Mouse (Mus musculus) spleen, postnatal 4 days (tissue): ENCODE results near the gene Glrx5.

ENCODE experiments used
- DNase-seq, 2 experiments: peaks; one replicate each; pipeline ENCODE4 v3.0.0; 2022; ENCODE audit warnings: low spot score in 2 of 2

Glrx5 gene

GRCm38 (mm10) chr12:105003715-105004114, 28.8 kb upstream of the Glrx5 start:
- no peak for DNase-seq

GRCm38 (mm10) chr12:105004956-105005714, 27.4 kb upstream of the Glrx5 start:
- no peak for DNase-seq

DNA sequence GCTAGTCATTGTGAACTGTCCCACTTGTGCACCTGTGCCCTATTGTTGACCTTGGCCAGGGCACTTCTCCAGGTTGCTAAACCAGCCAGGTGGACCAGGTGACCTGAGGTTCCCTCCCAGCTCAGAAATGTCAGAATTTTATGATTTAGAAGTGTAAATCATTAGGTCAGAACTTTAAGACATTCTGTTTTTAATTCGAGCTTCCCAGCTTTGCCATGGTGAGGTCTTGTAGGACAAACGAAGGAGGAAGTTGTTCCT, 26.8 kb upstream of the Glrx5 start:
- no peak for DNase-seq

GRCm38 (mm10) chr12:105008150-105008549, 24.3 kb upstream of the Glrx5 start:
- no peak for DNase-seq

- DNase-seq: peak; percentile 59 to 76
Measured at GRCm38 (mm10) chr12:105008752-105009178, 23.7 kb upstream of the Glrx5 start.

DNA sequence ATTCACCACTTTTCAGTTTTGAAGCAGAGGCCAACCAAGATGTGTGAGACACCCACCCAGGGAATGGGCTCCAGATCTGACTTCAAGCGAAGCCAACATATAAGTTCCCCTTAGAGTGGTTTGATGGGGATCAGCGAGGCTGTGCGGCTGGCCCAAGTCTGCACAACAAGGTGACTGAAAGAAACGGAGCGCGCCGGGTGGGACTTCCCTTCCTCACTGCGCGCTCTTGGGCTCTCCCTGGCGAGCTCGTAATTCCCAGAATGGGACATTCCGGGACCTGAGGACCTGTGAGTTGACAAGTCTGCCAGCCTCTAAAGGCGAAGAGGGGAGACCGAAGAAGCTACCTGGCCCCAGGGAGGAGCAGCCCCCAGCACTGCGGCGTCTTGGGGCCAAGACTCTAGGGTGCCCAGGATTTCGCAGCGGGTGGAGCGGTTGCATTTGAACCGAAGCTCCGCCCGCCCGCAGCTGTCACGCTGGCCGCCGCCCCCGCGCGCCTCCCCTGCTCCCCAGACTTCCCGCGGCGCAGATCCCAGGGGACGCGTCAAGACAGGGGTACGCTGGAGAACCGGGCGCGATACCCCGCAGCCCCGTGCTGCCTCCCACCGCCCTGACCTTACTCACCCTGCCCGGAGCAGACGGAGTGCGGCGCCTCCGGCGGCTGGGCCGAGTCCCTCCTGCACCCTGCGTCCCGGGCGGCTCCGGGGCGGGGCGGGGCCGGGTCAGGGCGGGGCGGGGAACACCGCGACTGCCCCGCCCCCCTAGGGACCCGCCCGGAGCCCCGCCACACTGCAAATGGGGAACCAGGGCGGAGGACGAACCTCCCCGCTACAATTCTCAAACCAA, 22.9 kb upstream of the Glrx5 start, which contains the start of gene Syne3:
Gene Syne3 (minus strand): TSS at position 440 of the 843 bp plus-strand sequence.
- peak; percentile 87 to 94 for DNase-seq

DNA sequence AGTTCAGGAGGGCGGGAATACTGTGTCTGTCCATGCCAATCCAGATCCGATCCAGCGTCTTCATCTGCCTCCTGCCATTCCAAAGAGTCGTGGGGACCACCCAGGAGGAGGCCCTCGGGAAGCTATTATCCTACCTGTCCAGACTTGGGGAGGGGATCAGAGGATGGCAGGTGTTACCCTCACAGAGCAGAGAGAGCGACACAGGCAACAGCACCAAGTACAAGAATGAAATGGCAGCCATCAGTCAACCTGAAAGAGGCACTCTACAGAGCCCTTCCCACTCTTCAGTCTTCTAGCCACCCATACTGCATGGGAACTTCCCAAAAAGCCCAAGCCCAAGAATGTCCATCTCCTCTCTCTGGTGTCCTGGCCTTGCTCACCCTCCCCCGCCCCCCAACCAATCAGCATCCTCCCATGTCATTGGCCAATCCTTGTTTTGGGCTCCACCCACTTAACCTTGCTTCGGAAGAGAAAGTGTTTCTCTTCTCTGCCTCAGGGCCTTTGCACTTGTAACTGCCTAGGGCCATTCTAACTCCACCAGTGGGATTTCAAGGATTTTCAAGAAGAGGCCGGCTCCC, 22.2 kb upstream of the Glrx5 start:
- DNase-seq: no peak

- no peak for DNase-seq
Measured at GRCm38 (mm10) chr12:105011589-105011988, 20.9 kb upstream of the Glrx5 start.

- no peak for DNase-seq
Measured at GRCm38 (mm10) chr12:105012314-105012713, 20.2 kb upstream of the Glrx5 start.

GRCm38 (mm10) chr12:105013065-105013464, 19.4 kb upstream of the Glrx5 start:
- DNase-seq: peak; percentile 66 to 78

- no peak for DNase-seq
Measured at GRCm38 (mm10) chr12:105016199-105016598, 16.3 kb upstream of the Glrx5 start.

DNA sequence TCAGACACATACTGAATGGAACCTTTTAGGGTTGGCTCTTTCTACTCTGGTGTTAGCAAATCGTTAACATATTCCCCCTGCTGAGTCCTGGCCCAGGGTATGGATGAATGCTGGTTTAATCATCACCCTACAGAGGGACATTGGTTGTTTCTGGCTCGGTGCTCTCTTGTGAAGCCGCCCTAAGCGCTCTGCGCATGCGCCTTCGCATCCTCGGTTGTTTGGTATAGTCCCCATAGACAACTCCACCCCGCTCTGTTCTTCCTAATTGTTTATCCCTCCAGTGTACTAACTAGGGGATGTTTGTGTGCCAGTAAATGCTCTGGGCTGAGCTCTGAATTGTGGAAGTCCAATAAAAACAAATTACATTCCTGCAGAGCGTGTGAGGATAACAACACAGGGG, 15.8 kb upstream of the Glrx5 start:
- no peak for DNase-seq

- peak; percentile 79 to 84 for DNase-seq
Measured at GRCm38 (mm10) chr12:105019359-105020219, 12.9 kb upstream of the Glrx5 start.

GRCm38 (mm10) chr12:105021441-105022069, 10.9 kb upstream of the Glrx5 start:
- no peak for DNase-seq

- DNase-seq: no peak
Measured at GRCm38 (mm10) chr12:105022141-105022540, 10.3 kb upstream of the Glrx5 start.

DNA sequence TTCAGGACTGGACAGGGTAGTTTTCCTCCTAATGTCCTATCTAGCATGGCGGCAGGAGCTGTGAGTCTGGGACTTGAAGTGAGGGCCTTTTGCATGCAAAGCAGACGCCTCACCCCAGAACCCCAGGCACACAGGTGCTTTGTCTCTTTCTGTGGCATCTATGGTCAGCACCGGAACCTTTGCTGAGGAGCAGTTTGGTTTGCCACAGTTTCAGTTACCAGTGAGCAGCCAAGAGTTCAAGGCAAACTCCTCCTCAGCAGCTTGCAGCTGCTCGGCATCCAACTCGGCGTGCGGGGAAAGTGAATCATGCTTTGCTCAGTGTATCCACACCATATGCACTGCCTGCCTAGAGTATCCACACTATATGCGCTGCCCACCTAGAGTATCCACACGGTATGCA, 9.7 kb upstream of the Glrx5 start:
- no peak for DNase-seq

- DNase-seq: peak; percentile 82 to 90
Measured at GRCm38 (mm10) chr12:105025271-105025946, 7.1 kb upstream of the Glrx5 start.

DNA sequence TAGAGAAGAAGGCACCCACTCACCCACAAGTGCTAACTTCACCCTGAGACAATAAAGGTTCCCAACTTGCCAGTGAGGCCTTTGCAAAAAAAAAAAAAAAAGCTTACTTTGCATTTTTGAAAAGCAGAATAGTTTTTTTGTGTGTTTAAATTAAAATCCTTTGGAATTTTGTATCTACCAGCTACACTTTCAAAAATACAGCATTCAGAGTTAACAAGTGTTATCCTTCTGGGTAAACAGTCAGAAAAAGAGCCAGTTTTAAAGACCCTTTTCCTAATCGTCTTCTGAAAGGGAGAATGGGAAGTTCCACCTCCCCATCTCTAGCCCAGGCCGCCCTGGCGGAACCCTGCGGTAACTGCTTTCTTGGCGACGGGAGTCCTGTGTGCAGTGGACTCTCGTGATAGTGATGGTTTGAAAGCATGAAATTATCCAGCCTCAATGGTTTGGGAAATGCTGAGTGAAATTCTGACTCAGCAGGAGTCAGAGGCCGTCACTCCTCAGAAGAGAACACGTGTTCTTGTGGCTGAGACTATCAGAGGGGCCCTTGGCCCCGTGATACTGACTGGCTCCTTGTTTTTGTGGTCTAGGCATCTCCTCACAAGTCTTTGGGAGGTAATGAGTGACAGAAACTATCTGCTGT, 6.4 kb upstream of the Glrx5 start:
- DNase-seq: peak; percentile 72 to 83

DNA sequence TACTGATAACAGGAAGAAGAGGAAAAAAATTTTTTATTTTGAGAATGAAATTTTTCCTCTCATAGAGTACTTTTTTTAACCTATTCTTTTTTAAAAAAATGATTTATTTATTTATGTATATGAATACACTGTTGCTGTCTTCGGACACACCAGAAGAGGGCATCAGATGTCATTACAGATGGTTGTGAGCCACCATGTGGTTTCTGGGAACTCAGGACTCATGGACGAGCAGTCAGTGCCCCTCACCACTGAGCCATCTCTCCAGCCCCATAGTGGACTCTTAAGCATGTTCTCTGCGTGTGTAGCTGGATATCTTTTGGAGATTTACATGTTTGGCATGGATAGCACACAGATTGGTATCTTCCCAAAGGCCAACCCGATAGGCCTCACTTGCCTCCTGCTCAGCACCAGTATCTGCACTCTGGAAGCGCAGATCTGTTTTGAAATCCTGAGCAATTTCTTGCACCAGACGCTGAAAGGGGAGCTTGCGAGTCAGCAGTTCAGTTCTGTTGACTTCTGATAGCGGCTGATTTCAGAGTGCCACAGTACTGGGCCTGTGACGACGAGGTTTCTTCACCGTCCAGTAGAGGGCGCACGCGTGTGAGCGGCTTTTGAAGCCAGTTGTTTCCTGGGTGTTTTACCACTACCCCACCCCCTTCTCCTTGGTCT, 5.0 kb upstream of the Glrx5 start:
- peak; percentile 93 to 98 for DNase-seq

DNA sequence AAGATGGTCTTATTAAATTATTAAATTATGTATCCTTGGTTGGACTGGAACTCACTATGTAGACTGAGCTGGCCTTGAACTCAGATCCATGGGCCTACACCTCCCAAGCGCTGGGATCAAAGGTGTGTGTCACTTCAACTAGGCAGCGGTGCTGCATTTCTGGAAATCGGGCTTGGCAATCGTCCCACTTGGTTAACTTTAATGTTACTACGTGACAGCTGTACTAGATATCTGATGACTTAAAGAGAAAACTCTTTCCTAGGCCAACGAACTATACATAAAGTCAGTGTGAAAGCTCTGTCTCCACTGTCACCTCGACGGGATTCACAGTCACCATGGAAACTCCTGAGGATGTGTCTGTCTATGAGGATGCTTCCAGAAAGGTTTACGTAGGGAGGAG, 2.6 kb upstream of the Glrx5 start:
- no peak for DNase-seq
